15 mouse cellular contexts compared by ENCODE assay signal in genomic region chr13:111232416-111232815, GRCm38 (mm10). TPM values are rescaled to one million over a fixed set of nuclear protein-coding genes. Genes with fewer than 3 reads are reported as not detected.
DNase-seq lines count a peak whose midpoint lies in the region; ATAC-seq and TF ChIP-seq lines count a peak whose summit lies in the region.
"Had no signal": no experiment of that assay in that cellular context is flagged by ENCODE, and none has a peak within 500 bp of the region (broad histone marks: within the 10 kb centered on the region; RNA-seq: fewer than 3 reads in every experiment).

No protein-coding gene starts in this region.

- 42% methylated on average over 7 of the region's 7 CpGs for WGBS in midbrain, embryonic 14.5 days

- H3K9me3 ChIP-seq in midbrain, embryonic 14.5 days (ENCODE audit: control insufficient read depth, low read length), result no peaks in the 10 kb centered on the region
- H3K9me3 ChIP-seq: liver, embryonic 15.5 days had no signal

- no peaks in the 10 kb centered on the region for H3K36me3 ChIP-seq in midbrain, embryonic 14.5 days (ENCODE audit: control insufficient read depth, insufficient read depth, low read length)
- H3K36me3 ChIP-seq: liver, embryonic 15.5 days had no signal

- TF ChIP-seq CTCF in brain, embryonic 14.5 days (IDR thresholded peaks at IDR 0.05; ENCODE audit: borderline replicate concordance, extremely low read depth, insufficient read depth, insufficient read length), result no peak

- H3K27me3 ChIP-seq in midbrain, embryonic 14.5 days (ENCODE audit: control insufficient read depth, insufficient read depth, low read length), result no peaks in the 10 kb centered on the region
- H3K27me3 ChIP-seq: liver, embryonic 15.5 days had no signal

- DNase-seq in left cerebral cortex, postnatal 25 days (ENCODE audit: low spot score in 2 of 2), result peak; percentile 20 to 61
- no peak for DNase-seq in left cerebral cortex, adult 18-20 months (ENCODE audit: low spot score in 2 of 2)
- peak; percentile 71 for DNase-seq in brain, embryonic 14.5 days (ENCODE audit: low read depth)
- peak; percentile 16 to 26 for DNase-seq in cerebellum, postnatal 10 days
- DNase-seq in midbrain, embryonic 14.5 days, result peak; percentile 35
- no peak for DNase-seq in kidney, postnatal 4 days
- DNase-seq: gastrocnemius, postnatal 36 days; kidney, postnatal 25 days had no signal

- peak; percentile 64; the same call in 1 of the 2 replicates for ATAC-seq in midbrain, embryonic 14.5 days (ENCODE audit: low FRiP score, low TSS enrichment)
- ATAC-seq in granulocyte monocyte progenitor cell, adult 5-6 weeks (replicated peaks; ENCODE audit: poor library complexity, severe bottlenecking), result no peak

- H3K27ac ChIP-seq in midbrain, embryonic 14.5 days (replicated peaks; ENCODE audit: low read depth, low read length), result no peak overlapping the region
- H3K27ac ChIP-seq: liver, embryonic 15.5 days; macrophage had no signal

- no peaks in the 10 kb centered on the region for H3K4me1 ChIP-seq in midbrain, embryonic 14.5 days (ENCODE audit: control insufficient read depth, insufficient read depth, low read length)
- H3K4me1 ChIP-seq: liver, embryonic 15.5 days had no signal

- H3K4me3 ChIP-seq in midbrain, embryonic 14.5 days (replicated peaks; ENCODE audit: low read depth, low read length), result no peak overlapping the region
- H3K4me3 ChIP-seq: liver, embryonic 15.5 days had no signal

- no peak for TF ChIP-seq POLR2A in brain, embryonic 14.5 days (IDR thresholded peaks at IDR 0.05; ENCODE audit: borderline replicate concordance, extremely low read depth, insufficient read depth, insufficient read length, poor library complexity, severe bottlenecking)

- intact Hi-C loops in left cerebral cortex, postnatal 25 days (cut with DNase I), result loop anchor here (5.0 to 10.0 kb wide), 2 partner anchors 130 to 348 kb away; no protein-coding TSS in a partner anchor

- H3K9ac ChIP-seq in midbrain, embryonic 14.5 days (replicated peaks; ENCODE audit: low read length), result no peak overlapping the region
- H3K9ac ChIP-seq: liver, embryonic 15.5 days had no signal

- H3K4me2 ChIP-seq in midbrain, embryonic 14.5 days (ENCODE audit: low read length), result no peak overlapping the region
- H3K4me2 ChIP-seq: liver, embryonic 15.5 days had no signal

RNA-seq across cellular contexts. Expression of gene Actbl2, which starts 22.4 kb away (rescaled TPM):
- total RNA-seq in left cerebral cortex, postnatal 25 days (2021), result not detected
- not detected for total RNA-seq in left cerebral cortex, adult 18-20 months (2021)
- polyA plus RNA-seq in brain, embryonic 14.5 days (2012; rRNA removed), result 0.03 TPM in 1 of 2 replicates, not detected in the other
- polyA plus RNA-seq in midbrain, embryonic 14.5 days (2014; fragmentation: Nextera tagmentation; extraction: Ambion mirVana), result not detected in 2 replicates
- not detected in 2 replicates for total RNA-seq in granulocyte monocyte progenitor cell, adult 5-6 weeks (2014; fragmentation: Nextera tagmentation)
- total RNA-seq in granulocyte monocyte progenitor cell, adult 5-6 weeks (2017), result not detected in 2 replicates
- total RNA-seq: ES-E14; gastrocnemius, postnatal 36 days had no signal
- polyA plus RNA-seq: heart, embryonic 16.5 days; intestine, embryonic 14.5 days; liver, embryonic 15.5 days; macrophage; thymus, postnatal 0 days had no signal

Comparison
In these comparisons a context has a peak if more than half of its experiments do, and no peak if none do; other contexts are left out.
1. DNase-seq: peak in left cerebral cortex, postnatal 25 days (2 of 2), brain, embryonic 14.5 days (single experiment), cerebellum, postnatal 10 days (2 of 2) and midbrain, embryonic 14.5 days (single experiment); none in left cerebral cortex, adult 18-20 months (0 of 2) and kidney, postnatal 4 days (0 of 2).